Mouse (Mus musculus): ENCODE measurements around the gene Rhoh. TPM values are rescaled to one million over a fixed set of nuclear protein-coding genes. Genes with fewer than 3 reads are reported as not detected.

Gene Rhoh
- total RNA-seq, 2 experiments from 2014 or later = 1.0 to 2.1 TPM

GRCm38 (mm10) chr5:65888102-65888501, 27.1 kb downstream of the Rhoh start:
- ATAC-seq (replicated peaks; ENCODE audit: low FRiP score, poor library complexity, severe bottlenecking) = no peak

GRCm38 (mm10) chr5:65888998-65889397, 28.0 kb downstream of the Rhoh start:
- ATAC-seq (replicated peaks; ENCODE audit: low FRiP score, poor library complexity, severe bottlenecking) = no peak

GRCm38 (mm10) chr5:65891251-65891826, 30.3 kb downstream of the Rhoh start:
- ATAC-seq (replicated peaks; ENCODE audit: low FRiP score, poor library complexity, severe bottlenecking) = no peak

GRCm38 (mm10) chr5:65895121-65895692, 34.2 kb downstream of the Rhoh start:
- no peak for ATAC-seq (replicated peaks; ENCODE audit: low FRiP score, poor library complexity, severe bottlenecking)

- ATAC-seq (replicated peaks; ENCODE audit: low FRiP score, poor library complexity, severe bottlenecking) = no peak
Observed at GRCm38 (mm10) chr5:65895764-65896163, 34.8 kb downstream of the Rhoh start.

- no peak for ATAC-seq (replicated peaks; ENCODE audit: low FRiP score, poor library complexity, severe bottlenecking)
Observed at GRCm38 (mm10) chr5:65897731-65898130, 36.7 kb downstream of the Rhoh start.

- no peak for ATAC-seq (replicated peaks; ENCODE audit: low FRiP score, poor library complexity, severe bottlenecking)
Observed at GRCm38 (mm10) chr5:65898683-65899082, 37.7 kb downstream of the Rhoh start.

- no peak for ATAC-seq (replicated peaks; ENCODE audit: low FRiP score, poor library complexity, severe bottlenecking)
Observed at GRCm38 (mm10) chr5:65900113-65900512, 39.1 kb downstream of the Rhoh start.

GRCm38 (mm10) chr5:65900862-65901265, 39.9 kb downstream of the Rhoh start:
- peak; percentile 34; the same call in 1 of the 2 replicates for ATAC-seq (replicated peaks; ENCODE audit: low FRiP score, poor library complexity, severe bottlenecking)

GRCm38 (mm10) chr5:65901868-65902418, 40.9 kb downstream of the Rhoh start:
- ATAC-seq (replicated peaks; ENCODE audit: low FRiP score, poor library complexity, severe bottlenecking) = no peak

- no peak for ATAC-seq (replicated peaks; ENCODE audit: low FRiP score, poor library complexity, severe bottlenecking)
Observed at GRCm38 (mm10) chr5:65902811-65903210, 41.8 kb downstream of the Rhoh start.

GRCm38 (mm10) chr5:65904476-65904875, 43.5 kb downstream of the Rhoh start:
- ATAC-seq (replicated peaks; ENCODE audit: low FRiP score, poor library complexity, severe bottlenecking) = no peak

- no peak for ATAC-seq (replicated peaks; ENCODE audit: low FRiP score, poor library complexity, severe bottlenecking)
Observed at GRCm38 (mm10) chr5:65908751-65909150, 47.7 kb downstream of the Rhoh start.

- ATAC-seq (replicated peaks; ENCODE audit: low FRiP score, poor library complexity, severe bottlenecking) = no peak
Observed at GRCm38 (mm10) chr5:65909321-65909720, 48.3 kb downstream of the Rhoh start.

GRCm38 (mm10) chr5:65910398-65910797, 49.4 kb downstream of the Rhoh start:
- no peak for ATAC-seq (replicated peaks; ENCODE audit: low FRiP score, poor library complexity, severe bottlenecking)

GRCm38 (mm10) chr5:65911676-65912075, 50.7 kb downstream of the Rhoh start:
- ATAC-seq (replicated peaks; ENCODE audit: low FRiP score, poor library complexity, severe bottlenecking) = no peak

GRCm38 (mm10) chr5:65912201-65912600, 51.2 kb downstream of the Rhoh start:
- ATAC-seq (replicated peaks; ENCODE audit: low FRiP score, poor library complexity, severe bottlenecking) = no peak

GRCm38 (mm10) chr5:65913126-65913525, 52.1 kb downstream of the Rhoh start:
- no peak for ATAC-seq (replicated peaks; ENCODE audit: low FRiP score, poor library complexity, severe bottlenecking)

GRCm38 (mm10) chr5:65914342-65914741, 53.3 kb downstream of the Rhoh start:
- ATAC-seq (replicated peaks; ENCODE audit: low FRiP score, poor library complexity, severe bottlenecking) = no peak

GRCm38 (mm10) chr5:65916930-65917329, 55.9 kb downstream of the Rhoh start:
- ATAC-seq (replicated peaks; ENCODE audit: low FRiP score, poor library complexity, severe bottlenecking) = no peak

GRCm38 (mm10) chr5:65918601-65919000, 57.6 kb downstream of the Rhoh start:
- no peak for ATAC-seq (replicated peaks; ENCODE audit: low FRiP score, poor library complexity, severe bottlenecking)

- no peak for ATAC-seq (replicated peaks; ENCODE audit: low FRiP score, poor library complexity, severe bottlenecking)
Observed at GRCm38 (mm10) chr5:65919326-65919725, 58.3 kb downstream of the Rhoh start.
